Mouse (Mus musculus): ENCODE data around the gene Cd79a.
"Not testable (repeated sequence)": the region's sequence is repeated elsewhere in the genome, so short reads cannot be mapped to it uniquely, and the experiment has no call there.

DNA sequence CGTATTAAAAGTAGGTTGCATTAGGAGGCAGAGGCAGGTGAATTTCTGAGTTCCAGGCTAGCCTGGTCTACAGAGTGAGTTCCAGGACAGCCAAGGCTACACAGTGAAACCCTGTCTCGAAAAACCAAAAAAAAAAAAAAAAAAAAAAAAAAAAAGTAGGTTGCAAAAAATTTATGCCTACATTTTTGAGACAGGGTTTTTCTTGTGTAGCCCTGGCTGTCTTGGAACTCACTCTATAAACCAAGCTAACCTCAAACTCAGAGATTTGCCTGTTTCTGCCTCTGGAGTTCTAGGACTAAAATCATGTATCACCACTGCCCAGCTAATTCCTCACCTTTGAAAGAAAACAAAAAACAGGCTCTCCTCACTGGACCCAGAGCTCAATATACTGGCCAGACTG, 1.4 kb upstream of the Cd79a start:
- TF ChIP-seq EP300, CTCF (IDR thresholded peaks at IDR 0.05; ENCODE audit: low read depth): not testable (repeated sequence)
